Mouse (Mus musculus) cortical plate, adult 2 months (tissue): Measurements from ENCODE around the gene Nol9.

Source experiments
- CTCF ChIP-seq: fragments of 200-500 bp; IDR thresholded peaks from 2 replicates; pipeline ENCODE4 v1.5.1; 2011; ENCODE audit warnings: mild to moderate bottlenecking, control low read depth, low read length; ENCODE audit not compliant: insufficient read depth; ENCODE audit errors: extremely low read depth
- POLR2A ChIP-seq: fragments of 200-500 bp; IDR thresholded peaks from 2 replicates; pipeline ENCODE4 v1.6.1; 2011; ENCODE audit warnings: mild to moderate bottlenecking, low read length, control low read depth; ENCODE audit not compliant: insufficient read depth; ENCODE audit errors: extremely low read depth

GRCm38 (mm10) chr4:152070494-152071396 is 31.6 kb downstream of the Nol9 start:
- TF ChIP-seq CTCF (no peak), POLR2A (no peak)
